Mouse (Mus musculus) olfactory bulb, adult 2 months (tissue): ENCODE measurements around the gene Elmod3. TPM values are rescaled to one million over a fixed set of nuclear protein-coding genes. Genes with fewer than 3 reads are reported as not detected.

ENCODE experiments used
- H3K27ac ChIP-seq: fragments of 200-500 bp; 2 replicates; pipeline ENCODE4 v1.5.1; 2012; ENCODE audit warnings: low read depth, low read length; ENCODE audit not compliant: insufficient read depth
- H3K4me1 ChIP-seq: fragments of 200-500 bp; 2 replicates; pipeline ENCODE4 v1.6.1; 2012; ENCODE audit warnings: low read length; ENCODE audit not compliant: control insufficient read depth, insufficient read depth
- H3K4me3 ChIP-seq: fragments of 200-500 bp; 2 replicates; pipeline ENCODE4 v1.5.1; 2012; ENCODE audit warnings: mild to moderate bottlenecking, low read depth, low read length, moderate library complexity; ENCODE audit not compliant: insufficient read depth
- CTCF ChIP-seq: fragments of 200-500 bp; IDR thresholded peaks from 2 replicates; pipeline ENCODE4 v1.5.1; 2012; ENCODE audit warnings: low read depth, mild to moderate bottlenecking, low read length, moderate library complexity; ENCODE audit not compliant: insufficient read depth
- POLR2A ChIP-seq: fragments of 200-500 bp; IDR thresholded peaks from 2 replicates; pipeline ENCODE4 v1.6.1; 2012; ENCODE audit warnings: mild to moderate bottlenecking, low read depth, low read length, moderate library complexity; ENCODE audit not compliant: insufficient read depth
- WGBS: fragments of 180-500 bp; shearing (Covaris S2); methylation state at CpG from one replicate; pipeline ENCODE4 v1.1.7; 2018; 5-methylcytosine and 5-hydroxymethylcytosine counted together
- polyA plus RNA-seq: library from polyadenylated mRNA; stranded (reverse); fragments of >200 nt; gene quantifications from 2 replicates; pipeline ENCODE4 v1.2.4, GENCODE M21; 2012; ENCODE audit warnings: low replicate concordance; ENCODE audit not compliant: missing spikeins, insufficient read depth, insufficient read length

Gene Elmod3
- not detected in 2 replicates for polyA plus RNA-seq

DNA sequence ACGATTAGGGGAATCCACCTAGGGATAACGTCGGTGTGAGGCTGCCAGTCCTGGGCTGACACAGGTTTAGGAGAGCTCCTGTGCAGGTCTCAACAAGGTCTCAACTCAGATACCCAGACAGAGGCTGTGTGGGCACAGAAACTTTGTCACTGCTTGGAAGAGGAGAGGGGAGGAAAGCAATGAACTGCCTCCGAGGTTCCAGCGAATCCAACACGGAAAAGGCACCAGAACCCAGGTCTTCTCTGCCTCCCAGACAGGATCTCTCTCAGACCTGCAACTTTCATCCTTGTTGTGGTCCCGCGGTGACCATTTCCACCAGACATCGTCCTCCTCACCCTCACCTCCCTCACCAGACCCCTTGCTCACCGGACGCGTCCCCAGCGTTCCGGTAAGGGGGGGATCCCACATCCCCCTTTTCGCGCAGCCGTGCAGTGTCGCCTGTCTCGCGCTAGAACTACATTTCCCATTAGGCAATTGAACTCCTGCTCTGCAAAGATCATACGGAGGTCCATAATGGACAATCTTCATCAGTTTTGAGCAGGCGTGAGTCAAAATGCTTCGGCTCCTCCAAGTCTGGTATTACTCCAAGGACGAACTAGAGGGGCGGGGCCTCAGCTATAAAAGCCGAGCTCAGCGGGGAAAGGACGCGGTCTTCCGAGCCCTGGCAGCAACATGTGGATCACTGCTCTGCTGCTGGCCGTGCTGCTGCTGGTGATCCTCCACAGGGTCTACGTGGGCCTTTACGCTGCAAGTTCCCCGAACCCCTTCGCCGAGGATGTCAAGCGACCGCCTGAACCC is at the start of gene Elmod3, which contains the start of gene Retsat:
Gene Elmod3, minus strand, starts transcription at position 458 of the 798 bp plus-strand sequence.
Gene Retsat, plus strand, starts transcription at position 520 of the 798 bp plus-strand sequence.
- peak within 1 kb of the TSS; percentile 75 for H3K4me3 ChIP-seq
- H3K27ac ChIP-seq: peak within 1 kb of the TSS; percentile 53
- TF ChIP-seq POLR2A (peak; percentile 80), CTCF (no peak)
- under 1% methylated on average over 38 of the region's 38 CpGs for WGBS
- H3K4me1 ChIP-seq: peaks cover 5% of the 10 kb centered on the region

DNA sequence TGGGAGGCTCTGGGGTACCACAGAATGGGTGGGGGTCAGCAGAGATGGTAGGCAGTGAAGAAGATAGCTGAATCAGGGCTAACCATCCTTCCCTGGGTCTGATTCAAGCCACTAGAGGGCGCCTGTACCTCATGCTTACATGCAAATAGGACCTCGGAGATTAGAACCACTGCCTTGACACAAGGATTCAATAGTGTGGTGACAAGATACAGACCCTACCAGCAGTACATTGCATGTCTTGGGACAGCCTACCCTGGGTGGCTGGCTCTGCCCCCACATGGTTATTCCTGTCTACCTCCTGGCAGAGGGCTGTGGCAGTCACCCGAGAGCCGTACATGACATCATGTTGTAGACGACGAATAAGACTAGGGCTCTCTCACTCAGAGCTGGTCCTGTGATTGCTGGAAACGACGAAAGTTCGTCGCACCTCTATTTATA is 49.2 kb upstream of the Elmod3 start:
- peaks cover 3% of the 10 kb centered on the region for H3K4me1 ChIP-seq
- no peak for TF ChIP-seq CTCF
- TF ChIP-seq POLR2A: no peak
- no peak overlapping the region for H3K27ac ChIP-seq
- H3K4me3 ChIP-seq: no peak overlapping the region
- WGBS: 42% methylated on average over 10 of the region's 10 CpGs

DNA sequence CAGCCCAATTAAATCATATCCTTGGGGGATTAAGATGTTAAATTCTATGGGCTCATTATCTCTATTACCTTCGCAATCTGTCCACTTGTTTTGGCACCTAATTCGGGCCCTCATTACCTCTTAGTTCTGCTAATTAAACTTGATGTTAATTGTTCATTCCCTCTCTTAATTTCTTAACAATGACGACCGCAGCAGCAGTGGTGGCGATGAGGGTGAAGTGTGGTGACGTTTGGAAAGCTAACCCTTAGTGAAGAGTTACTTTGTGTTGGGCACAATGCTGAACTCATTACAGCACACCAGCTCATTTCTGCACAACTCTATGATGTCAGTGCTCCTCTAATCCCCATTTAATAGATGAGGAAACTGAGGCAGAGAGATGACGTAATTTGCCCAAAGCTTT is 47.2 kb upstream of the Elmod3 start:
- 35% methylated on average over 7 of the region's 7 CpGs for WGBS
- Histone ChIP-seq H3K27ac (no peak overlapping the region), H3K4me3 (no peak overlapping the region), H3K4me1 (no peaks in the 10 kb centered on the region)
- TF ChIP-seq POLR2A (no peak), CTCF (no peak)

DNA sequence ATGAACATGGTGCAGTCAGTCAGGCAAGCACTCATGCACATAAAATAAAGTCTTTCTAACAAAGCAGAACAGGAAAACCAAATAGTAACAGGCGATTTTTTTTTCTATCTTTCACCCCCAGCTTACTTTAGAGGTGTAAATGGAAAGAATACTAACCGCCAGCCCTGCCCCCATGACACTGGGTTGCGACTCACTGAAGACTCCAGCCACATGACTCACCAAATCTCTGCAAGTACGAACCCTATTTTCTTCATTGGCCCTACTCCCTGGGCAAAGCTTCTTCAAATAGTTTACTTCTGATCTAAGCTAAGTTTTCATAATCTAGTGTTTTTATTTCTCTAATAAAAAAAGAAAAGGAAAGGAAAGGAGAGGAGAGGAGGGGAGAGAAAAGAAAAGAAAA is 46.4 kb upstream of the Elmod3 start:
- no peak overlapping the region for H3K27ac ChIP-seq
- no peak overlapping the region for H3K4me3 ChIP-seq
- WGBS: 62% methylated on average over 4 of the region's 4 CpGs
- TF ChIP-seq CTCF (no peak), POLR2A (no peak)
- H3K4me1 ChIP-seq: no peaks in the 10 kb centered on the region

GRCm38 (mm10) chr6:72641218-72641954 is 43.2 kb upstream of the Elmod3 start:
- 91% methylated on average over 18 of the region's 18 CpGs for WGBS
- H3K4me1 ChIP-seq: no peaks in the 10 kb centered on the region
- no peak for TF ChIP-seq POLR2A

DNA sequence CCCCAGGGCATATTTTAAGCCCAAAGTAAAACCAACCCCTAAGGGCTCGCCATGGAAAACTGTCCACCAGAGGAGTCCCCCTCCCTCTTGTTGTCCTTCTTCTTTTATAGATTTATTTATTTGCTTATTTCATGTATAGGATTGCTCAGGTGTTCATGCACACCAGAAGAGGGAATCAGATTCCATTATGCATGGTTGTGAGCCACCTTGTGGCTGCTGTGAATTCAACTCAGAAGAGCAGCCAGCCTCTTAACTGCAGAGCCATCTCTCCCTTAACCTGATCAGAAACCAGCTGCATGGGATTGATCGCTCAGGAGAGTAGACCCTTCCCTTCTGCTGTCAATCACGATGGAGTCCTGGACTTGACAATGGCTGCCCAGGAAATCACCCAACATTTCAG is 38.7 kb upstream of the Elmod3 start:
- 91% methylated on average over 3 of the region's 3 CpGs for WGBS
- no peak overlapping the region for H3K4me3 ChIP-seq
- peaks cover 2% of the 10 kb centered on the region for H3K4me1 ChIP-seq
- no peak overlapping the region for H3K27ac ChIP-seq
- TF ChIP-seq POLR2A: no peak
- TF ChIP-seq CTCF: no peak

More at GRCm38 (mm10) chr6:72641218-72641954, 43.2 kb upstream of the Elmod3 start:
- Histone ChIP-seq H3K4me3 (no peak overlapping the region), H3K27ac (no peak overlapping the region)

DNA sequence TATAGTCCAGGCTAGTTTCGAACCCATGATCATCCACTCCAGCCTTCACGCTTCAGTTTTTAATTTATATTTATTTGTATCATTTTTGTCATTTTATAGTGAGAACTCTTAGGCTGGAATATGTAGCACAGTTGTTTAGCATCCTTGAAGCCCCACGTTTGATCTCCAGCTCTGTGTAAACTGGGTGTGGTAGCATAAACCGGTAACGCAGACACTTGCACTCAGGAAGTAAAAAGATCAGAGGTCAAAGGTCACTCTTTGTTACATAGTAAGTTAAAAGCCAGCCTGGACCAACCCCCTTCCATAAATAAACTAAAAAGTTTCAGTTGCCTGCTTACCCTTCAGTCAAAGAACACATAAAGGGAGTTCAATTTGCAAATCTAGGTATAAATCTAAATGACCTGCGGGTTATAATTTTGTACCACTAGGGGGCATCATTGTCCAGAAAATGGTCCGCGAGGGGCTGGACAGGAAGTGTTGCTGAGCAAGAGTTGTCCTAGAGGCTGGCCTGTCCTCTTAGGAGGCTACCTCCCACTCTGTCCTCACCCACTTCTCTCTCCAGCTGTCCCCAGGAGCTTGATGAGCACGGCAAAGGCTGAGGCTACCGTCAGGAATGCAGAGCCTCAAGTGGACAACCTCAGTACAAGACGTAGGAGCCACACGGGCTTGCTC is 37.7 kb upstream of the Elmod3 start:
- Histone ChIP-seq H3K4me1 (peaks cover 2% of the 10 kb centered on the region), H3K4me3 (no peak overlapping the region), H3K27ac (no peak overlapping the region)
- TF ChIP-seq CTCF (peak; percentile 68), POLR2A (no peak)
- 47% methylated on average over 12 of the region's 12 CpGs for WGBS

GRCm38 (mm10) chr6:72634311-72634710 is 36.1 kb upstream of the Elmod3 start:
- no peak for TF ChIP-seq CTCF
- no peak for TF ChIP-seq POLR2A
- 89% methylated on average over 10 of the region's 10 CpGs for WGBS
- H3K4me1 ChIP-seq: peaks cover 2% of the 10 kb centered on the region
- H3K27ac ChIP-seq: no peak overlapping the region
- H3K4me3 ChIP-seq: no peak overlapping the region
